Mouse (Mus musculus) frontal cortex, adult 2 months (tissue): ENCODE results near the gene Prkx. TPM values are rescaled to one million over a fixed set of nuclear protein-coding genes. Genes with fewer than 3 reads are reported as not detected.

Source experiments
- DNase-seq, 2 experiments: peaks; one replicate each; pipeline ENCODE4 v3.0.0; 2022; ENCODE audit warnings: low spot score in 1 of 2; ENCODE audit errors: extremely low spot score in 1 of 2
- polyA plus RNA-seq: library from polyadenylated mRNA; depleted of rRNA; stranded (reverse); fragments of >200 nt; gene quantifications from 2 replicates; pipeline ENCODE4 v1.2.3, GENCODE M21; 2012; rRNA removed

Gene Prkx
- 10.5 and 10.9 TPM in 2 replicates for polyA plus RNA-seq

DNA sequence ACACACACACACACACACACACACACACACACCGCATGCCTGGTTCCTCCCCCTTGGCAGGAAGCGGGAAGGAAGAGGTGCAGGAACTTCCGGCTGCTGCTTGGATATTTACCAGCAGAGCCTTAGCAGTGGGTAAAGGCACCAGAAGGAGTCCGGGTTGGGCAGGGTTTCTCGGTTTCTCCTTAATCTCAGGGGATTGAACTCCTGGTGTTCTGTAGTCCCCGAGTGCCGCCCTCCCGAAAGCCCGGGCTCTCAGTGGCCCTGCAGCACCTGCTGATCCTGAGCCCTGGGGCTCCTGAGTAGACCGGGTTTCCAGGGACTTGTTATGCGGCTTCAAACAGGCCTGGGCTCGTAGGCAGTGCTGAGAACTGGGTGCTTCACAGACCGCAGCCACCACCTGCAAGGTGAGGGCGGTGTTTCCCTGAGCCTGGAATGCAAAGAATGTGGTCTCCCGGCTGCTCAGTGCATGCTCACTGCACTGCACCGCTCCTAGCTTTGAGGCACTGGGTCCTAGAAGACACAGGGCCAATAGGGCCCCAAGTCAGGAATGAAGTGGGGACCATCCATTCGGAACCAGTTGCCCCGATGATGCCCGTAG, at the start of gene Prkx:
Gene Prkx, minus strand, starts transcription at position 41 of the 598 bp plus-strand sequence.
- peak in 1 of 2 experiments; percentile 43 for DNase-seq

GRCm38 (mm10) chrX:77812031-77812430, 16.0 kb upstream of the Prkx start:
- DNase-seq, result peak in 1 of 2 experiments; percentile 39

DNA sequence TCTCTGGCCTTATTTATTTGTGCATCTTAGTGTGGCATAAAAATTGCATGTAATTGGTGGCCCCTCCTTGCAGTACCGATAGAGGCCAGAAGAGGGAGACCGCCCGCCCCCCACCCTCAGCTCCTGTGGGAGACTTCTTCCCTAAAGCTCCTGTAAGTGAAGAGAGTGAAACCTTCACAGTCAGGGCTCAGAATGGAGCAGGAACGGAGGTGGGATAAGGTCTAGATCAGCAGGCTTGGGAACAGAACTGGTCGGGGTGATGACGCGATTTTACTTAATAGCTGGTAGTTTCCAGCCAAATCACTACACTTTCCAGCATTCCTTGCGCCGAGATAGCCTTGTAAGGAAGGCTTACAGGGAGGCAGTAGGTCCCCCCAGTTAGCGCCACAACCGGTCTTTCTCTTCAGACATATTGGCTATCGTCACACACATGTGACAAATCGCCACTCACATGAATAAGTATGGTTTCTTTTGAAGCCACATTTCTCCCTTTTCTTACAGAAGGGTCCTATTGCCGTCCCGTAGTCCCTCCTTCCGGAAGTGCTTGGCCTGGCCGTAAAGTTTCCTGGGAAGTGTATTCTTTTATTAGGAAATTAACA, 14.6 kb upstream of the Prkx start:
- DNase-seq, result peak in 1 of 2 experiments; percentile 80

DNA sequence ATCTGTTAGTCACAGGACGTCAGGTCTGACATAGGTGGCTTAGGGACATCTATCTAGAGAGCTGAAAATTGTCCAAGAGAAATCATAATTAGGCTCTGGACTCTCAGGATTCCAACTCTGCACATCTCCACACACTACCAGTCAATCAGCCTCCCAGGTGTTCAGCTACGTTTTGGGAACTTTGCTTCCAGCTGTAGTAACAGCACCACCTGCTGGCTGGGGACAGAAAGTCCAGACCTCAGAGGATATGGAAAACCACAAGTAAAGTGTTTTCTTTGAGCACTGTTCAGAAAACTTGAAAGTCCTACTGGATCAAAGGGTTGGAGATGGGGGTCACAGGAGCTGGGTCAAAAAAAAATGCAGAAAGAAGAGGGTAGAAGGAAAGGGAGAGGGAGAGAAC, 12.5 kb upstream of the Prkx start:
- peak in 1 of 2 experiments; percentile 57 for DNase-seq

- no peak for DNase-seq
Measured at GRCm38 (mm10) chrX:77802293-77802692, 6.2 kb upstream of the Prkx start.

DNA sequence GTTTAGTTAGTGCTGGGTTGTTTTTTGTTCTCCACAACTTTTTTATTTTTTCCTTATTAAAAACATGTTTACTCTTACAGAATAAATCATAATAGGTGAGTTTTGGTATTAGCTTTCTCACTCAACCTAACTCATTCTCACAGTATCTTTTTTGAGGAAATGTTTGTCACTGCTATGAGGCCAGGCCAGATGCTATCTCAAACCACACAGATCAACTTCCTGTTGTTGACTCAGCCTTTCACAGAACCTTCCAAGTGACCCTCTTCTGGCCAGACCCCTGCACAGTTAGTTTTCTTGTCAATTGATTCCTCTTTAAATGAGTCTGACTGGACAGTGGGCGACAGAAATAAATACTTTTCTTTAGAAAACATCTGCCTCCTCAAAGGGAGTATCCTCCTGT, 5.5 kb upstream of the Prkx start:
- DNase-seq, result no peak

DNA sequence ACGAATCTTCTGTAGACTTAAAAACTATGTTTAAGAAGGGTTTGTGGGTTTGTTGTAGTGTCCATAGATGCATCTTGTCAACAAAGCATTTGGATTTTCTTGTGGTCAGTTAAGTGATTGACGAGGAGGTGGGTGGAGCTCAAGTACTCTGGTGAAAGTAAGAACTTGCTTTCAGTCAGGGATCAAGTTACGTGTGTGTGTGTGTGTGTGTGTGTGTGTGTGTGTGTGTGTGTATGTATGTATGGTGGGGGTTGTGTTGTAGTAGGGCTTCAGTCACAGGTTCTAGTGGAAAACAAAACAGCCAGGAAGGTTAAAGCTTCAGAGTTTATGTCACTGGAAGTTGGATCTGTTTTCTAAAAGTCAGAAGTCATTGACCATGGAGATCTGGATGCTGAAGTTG, 3.5 kb upstream of the Prkx start:
- no peak for DNase-seq

DNA sequence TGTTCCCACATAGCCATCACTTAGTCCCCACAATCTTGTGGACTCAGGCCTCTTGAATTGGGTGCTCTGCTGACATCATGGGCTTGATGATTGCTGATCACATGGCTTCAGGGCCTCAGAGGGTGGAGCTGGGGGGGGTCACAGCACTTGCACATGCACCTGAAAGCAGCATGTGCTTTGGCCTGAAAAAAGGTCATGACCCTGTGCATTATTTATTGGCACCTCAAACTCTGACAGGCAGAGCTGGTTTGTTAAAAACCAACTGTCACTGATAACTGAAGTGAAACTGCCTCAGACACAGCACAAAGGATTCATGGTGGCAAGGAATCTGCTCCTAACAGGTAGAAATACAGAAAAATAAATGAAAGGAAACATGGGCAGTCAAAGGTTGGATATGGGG, 1.7 kb upstream of the Prkx start:
- no peak for DNase-seq

GRCm38 (mm10) chrX:77796916-77797315, 838 bp upstream of the Prkx start:
- DNase-seq, result no peak

DNA sequence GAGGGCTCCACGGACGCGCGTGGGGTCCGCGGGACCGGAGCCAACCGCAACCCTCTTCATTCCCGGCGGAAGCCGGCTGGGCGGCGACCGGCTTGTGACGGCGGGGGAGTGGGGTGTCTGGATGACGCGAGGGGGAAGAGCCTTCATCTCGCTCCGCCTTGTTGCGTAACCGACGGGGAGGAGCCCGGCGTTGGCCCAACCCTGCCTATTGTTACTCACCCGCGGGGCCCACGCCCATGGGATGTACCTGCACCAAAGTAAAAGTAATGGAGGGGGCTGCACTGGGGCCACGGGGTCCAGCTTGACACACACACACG, 262 bp downstream of the Prkx start:
- peak; percentile 74 to 88 for DNase-seq

DNA sequence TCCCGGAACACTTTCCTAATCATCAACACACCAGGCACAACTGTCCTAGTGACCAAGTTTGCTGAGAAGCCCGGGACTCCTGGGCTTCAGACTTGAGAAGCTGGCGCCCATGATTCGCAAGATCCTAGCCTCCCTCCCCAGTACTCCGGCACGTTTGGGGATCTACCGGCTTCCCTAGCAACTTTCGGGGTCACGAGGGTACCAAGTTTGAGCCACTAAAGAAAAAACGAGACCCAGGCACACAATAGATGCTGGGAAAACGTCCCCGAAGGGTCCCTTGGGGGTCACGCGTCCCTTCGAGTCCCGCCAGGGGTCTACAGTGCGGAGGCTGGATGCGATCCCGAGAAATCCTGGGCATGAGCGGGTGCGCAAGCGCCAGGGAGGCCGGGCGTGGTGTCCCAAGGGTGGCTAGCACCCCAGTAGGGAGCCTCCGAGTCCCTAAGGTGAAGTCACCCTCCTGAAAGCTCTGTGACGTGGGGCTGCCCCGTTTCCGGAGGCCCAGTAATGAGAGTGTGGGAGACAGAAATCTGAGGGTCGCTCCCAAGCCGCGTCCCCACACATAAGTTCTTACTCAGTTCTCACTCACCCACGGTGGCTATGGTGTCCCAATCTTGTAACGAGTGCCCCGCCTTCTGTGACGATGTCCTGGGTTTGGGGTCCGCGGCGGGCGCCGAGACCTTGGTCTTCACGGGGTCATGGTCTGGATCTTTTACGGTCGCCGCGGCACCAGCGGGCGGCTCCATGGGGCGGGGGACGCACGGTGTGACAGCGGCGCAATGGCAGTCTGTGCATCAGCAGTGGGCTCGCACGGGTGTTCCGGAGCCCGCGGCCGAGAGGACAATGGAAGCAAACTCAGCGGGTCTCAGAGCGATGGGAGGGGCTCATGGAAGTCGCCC, 868 bp downstream of the Prkx start:
- DNase-seq, result peak in 1 of 2 experiments; percentile 19

DNA sequence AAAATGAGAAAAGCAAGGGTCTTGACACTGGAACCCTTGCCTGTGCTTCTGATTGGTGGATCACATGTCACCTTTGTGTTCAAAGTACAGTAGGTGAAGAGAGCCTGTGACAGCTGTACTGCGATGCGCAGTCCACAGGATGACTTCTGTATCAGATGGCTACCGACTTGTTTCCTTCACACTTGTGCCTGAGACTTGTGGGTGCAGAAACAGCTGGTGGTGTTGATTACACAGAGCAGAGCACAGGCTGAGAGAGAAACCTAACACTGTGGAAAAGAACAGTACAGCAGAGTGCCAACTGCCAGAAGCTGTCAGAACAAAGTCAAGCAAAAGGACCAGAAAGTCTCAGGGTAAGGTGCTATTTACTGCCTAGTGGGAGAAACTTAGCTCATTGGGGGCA, 7.4 kb downstream of the Prkx start:
- peak in 1 of 2 experiments; percentile 18 for DNase-seq

DNA sequence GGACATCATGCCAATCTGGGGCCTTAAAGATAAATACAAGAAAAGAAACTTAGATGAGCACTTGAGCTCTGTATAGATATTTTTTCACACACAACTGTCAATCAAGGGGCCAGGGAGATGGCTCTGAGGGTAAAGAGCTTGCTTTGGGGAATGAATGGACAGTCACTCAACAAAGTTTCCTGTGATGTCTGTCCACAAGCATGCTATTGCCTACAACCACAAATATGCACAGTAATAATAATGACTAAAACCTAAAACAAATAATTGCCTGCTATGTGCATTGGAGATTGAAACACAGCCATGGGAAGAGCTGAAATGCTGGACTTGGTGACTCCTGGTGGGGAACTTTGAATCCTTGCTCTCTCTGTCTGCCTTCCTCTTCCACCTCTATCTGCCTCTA, 9.7 kb downstream of the Prkx start:
- no peak for DNase-seq

DNA sequence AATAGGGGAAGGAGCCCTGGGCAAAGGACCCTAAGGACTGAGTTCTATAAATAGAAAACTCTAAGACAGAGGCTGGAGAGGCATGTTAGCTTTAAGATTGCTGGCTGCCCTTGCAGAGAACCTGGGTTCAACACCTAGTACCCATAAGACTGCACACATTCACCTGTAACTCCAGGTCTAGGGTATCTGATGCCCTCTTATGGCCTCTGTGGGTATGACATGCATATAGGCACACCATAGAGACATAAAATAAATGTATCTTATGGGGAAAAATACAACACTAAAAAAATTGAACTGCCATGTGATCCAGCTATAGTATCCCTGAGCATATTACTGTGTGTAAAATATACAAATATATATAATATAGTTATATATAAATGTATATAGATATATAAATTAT, 18.3 kb downstream of the Prkx start:
- no peak for DNase-seq

GRCm38 (mm10) chrX:77765153-77765552, 30.9 kb downstream of the Prkx start:
- DNase-seq, result no peak

DNA sequence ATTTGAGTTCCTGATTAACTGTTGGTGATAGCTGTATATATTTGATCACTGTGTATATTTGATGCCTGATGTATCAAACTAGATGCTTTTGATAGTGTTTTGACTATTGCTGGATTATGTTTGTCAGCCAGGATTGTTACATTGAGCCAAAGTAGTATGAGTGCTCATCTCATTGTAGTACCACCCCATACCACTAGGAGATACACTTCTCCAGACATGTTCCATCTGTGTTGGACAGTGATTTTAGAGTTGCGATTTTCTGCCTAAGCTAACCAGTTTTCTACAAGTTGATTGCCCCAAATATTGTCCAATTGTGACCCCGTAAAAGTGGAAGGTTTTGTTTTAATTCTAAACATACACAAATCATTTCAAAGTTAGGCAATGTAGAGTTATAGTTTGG, 51.8 kb downstream of the Prkx start:
- no peak for DNase-seq

- DNase-seq, result peak; percentile 5 to 57
Measured at GRCm38 (mm10) chrX:77741383-77741782, 54.7 kb downstream of the Prkx start.

DNA sequence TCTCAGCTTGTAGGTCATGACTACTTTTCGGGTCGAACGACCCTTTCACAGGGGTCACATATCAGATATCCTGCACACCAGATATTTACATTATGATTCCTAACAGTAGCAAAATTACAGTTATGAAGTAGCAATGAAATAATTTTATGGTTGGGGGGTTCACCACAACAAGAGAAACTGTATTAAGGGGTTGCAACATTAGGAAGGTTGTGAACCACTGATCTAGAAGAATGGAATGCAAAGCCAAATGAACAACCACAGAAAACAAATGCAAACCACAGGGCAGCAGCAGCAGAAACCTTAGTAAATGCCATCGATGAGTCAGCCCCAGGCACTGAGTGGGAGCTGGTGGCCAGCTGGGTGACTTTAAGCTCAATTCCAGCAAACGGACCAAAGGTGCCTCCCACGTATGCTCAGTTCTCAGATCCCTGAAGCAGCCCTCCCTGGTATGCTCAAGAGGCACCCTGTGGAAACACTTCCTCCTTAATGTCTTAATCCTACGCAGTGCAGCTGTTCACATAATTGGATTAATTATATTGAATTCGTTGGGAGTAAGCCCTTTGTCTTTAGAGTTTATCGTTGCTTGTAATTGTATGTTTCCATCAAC, 62.0 kb downstream of the Prkx start:
- DNase-seq, result peak in 1 of 2 experiments; percentile 3

DNA sequence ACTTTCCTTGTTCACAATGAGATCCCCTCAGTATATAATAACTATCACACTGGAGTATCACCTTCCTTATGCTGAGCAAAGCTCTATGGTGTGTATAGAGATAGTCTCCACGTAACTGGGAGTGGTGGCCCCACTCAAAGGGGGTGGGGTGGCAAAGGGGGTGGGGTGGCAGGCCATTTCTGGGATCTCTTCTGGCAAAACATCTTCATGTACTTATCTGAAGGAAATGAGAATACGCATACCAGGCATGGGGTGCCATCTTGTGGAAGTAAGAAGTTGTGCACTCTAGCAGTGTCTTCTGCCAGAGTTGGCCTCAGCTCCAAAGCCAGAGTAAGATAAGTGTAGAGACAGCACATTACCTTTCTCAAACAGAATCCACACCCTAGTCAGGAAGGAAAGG, 75.8 kb downstream of the Prkx start:
- DNase-seq, result peak in 1 of 2 experiments; percentile 47
